Mouse (Mus musculus) adrenal gland, adult 8-10 months (tissue): ENCODE results near the gene Plekhg5. TPM values are rescaled to one million over a fixed set of nuclear protein-coding genes. Genes with fewer than 3 reads are reported as not detected.
"Not testable (repeated sequence)": the region's sequence is repeated elsewhere in the genome, so short reads cannot be mapped to it uniquely, and the experiment has no call there.

Experiments
- DNase-seq: peaks from one replicate; pipeline ENCODE4 v3.0.0; 2022
- total RNA-seq, 4 experiments: library from RNA; stranded (reverse); gene quantifications; 2 replicates each; pipeline ENCODE4 v1.2.4; 2022

Gene Plekhg5
- 10 to 100 TPM in 3 of 4 experiments, 1 to 10 TPM in 1; 8.7 to 19.5 (median 15.4) TPM for total RNA-seq

- no peak for DNase-seq
Observed at GRCm38 (mm10) chr4:152072121-152072601, at the start of gene Plekhg5. Gene Plekhg5 (plus strand): TSS chr4:152072498.

GRCm38 (mm10) chr4:152022506-152022905 lies 49.8 kb upstream of the Plekhg5 start:
- DNase-seq = no peak

GRCm38 (mm10) chr4:152024525-152024924 lies 47.8 kb upstream of the Plekhg5 start:
- DNase-seq = no peak

- DNase-seq = no peak
Observed at GRCm38 (mm10) chr4:152026751-152027508, 45.4 kb upstream of the Plekhg5 start.

GRCm38 (mm10) chr4:152027524-152027923 lies 44.8 kb upstream of the Plekhg5 start, which contains the start of gene Zbtb48:
Gene Zbtb48 (minus strand): TSS chr4:152027671.
- DNase-seq = peak; percentile 97

- no peak for DNase-seq
Observed at GRCm38 (mm10) chr4:152028456-152028855, 43.8 kb upstream of the Plekhg5 start.

- DNase-seq = no peak
Observed at GRCm38 (mm10) chr4:152029087-152029486, 43.2 kb upstream of the Plekhg5 start.

GRCm38 (mm10) chr4:152029997-152030396 lies 42.3 kb upstream of the Plekhg5 start:
- DNase-seq = no peak

- DNase-seq = no peak
Observed at GRCm38 (mm10) chr4:152032922-152033321, 39.4 kb upstream of the Plekhg5 start.

- not testable (repeated sequence) for DNase-seq
Observed at GRCm38 (mm10) chr4:152036464-152036863, 35.8 kb upstream of the Plekhg5 start.

GRCm38 (mm10) chr4:152038225-152038984 lies 33.9 kb upstream of the Plekhg5 start, which contains the start of gene Tas1r1:
Gene Tas1r1 (minus strand): TSS chr4:152038568.
- DNase-seq = no peak

GRCm38 (mm10) chr4:152038985-152039830 lies 33.1 kb upstream of the Plekhg5 start, which contains the start of gene Nol9:
Gene Nol9 (plus strand): TSS chr4:152039321.
- DNase-seq = peak; percentile 86

GRCm38 (mm10) chr4:152039831-152040310 lies 32.4 kb upstream of the Plekhg5 start:
- DNase-seq = no peak

- no peak for DNase-seq
Observed at GRCm38 (mm10) chr4:152041924-152042641, 30.2 kb upstream of the Plekhg5 start.

- DNase-seq = no peak
Observed at GRCm38 (mm10) chr4:152043171-152043570, 29.1 kb upstream of the Plekhg5 start.

- no peak for DNase-seq
Observed at GRCm38 (mm10) chr4:152044609-152045008, 27.7 kb upstream of the Plekhg5 start.

GRCm38 (mm10) chr4:152062390-152063110 lies 9.7 kb upstream of the Plekhg5 start:
- DNase-seq = no peak

- DNase-seq = no peak
Observed at GRCm38 (mm10) chr4:152067280-152067679, 5.0 kb upstream of the Plekhg5 start.

- no peak for DNase-seq
Observed at GRCm38 (mm10) chr4:152068166-152068724, 4.1 kb upstream of the Plekhg5 start.

- no peak for DNase-seq
Observed at GRCm38 (mm10) chr4:152069245-152069644, 3.1 kb upstream of the Plekhg5 start.
